Mouse (Mus musculus) stomach, postnatal 0 days (tissue): ENCODE results near the gene Ninj1. TPM values are rescaled to one million over a fixed set of nuclear protein-coding genes. Genes with fewer than 3 reads are reported as not detected.

Source experiments
- ATAC-seq: fragments of 200-750 bp; cut with Nextera tagmentation; 2 replicates; pipeline ENCODE4 v1.8.0; 2017; ENCODE audit not compliant: low FRiP score, low TSS enrichment
- DNase-seq: peaks from one replicate; pipeline ENCODE4 v3.0.0-alpha.2; 2016; ENCODE audit warnings: low spot score
- H3K27ac ChIP-seq: fragments of 300-500 bp; sonication (generic); replicated peaks from 2 replicates; pipeline ENCODE4 v1.5.1; 2014; ENCODE audit warnings: mild to moderate bottlenecking, control low read depth
- H3K27me3 ChIP-seq: fragments of 300-500 bp; sonication (generic); 2 replicates; pipeline ENCODE4 v1.6.1; 2014; ENCODE audit warnings: low read length; ENCODE audit not compliant: control insufficient read depth, insufficient read depth
- H3K36me3 ChIP-seq: fragments of 300-500 bp; sonication (generic); 2 replicates; pipeline ENCODE4 v1.6.1; 2014; ENCODE audit warnings: low read length, mixed read lengths; ENCODE audit not compliant: control insufficient read depth, insufficient read depth
- H3K4me1 ChIP-seq: fragments of 300-500 bp; sonication (generic); replicated peaks from 2 replicates; pipeline ENCODE4 v1.6.1; 2014; ENCODE audit warnings: antibody characterized with exemption; ENCODE audit not compliant: control insufficient read depth, insufficient read depth
- H3K4me2 ChIP-seq: fragments of 300-500 bp; sonication (generic); replicated peaks from 2 replicates; pipeline ENCODE4 v1.6.1; 2014; ENCODE audit warnings: low read depth, mild to moderate bottlenecking, control low read depth, moderate library complexity
- H3K4me3 ChIP-seq: fragments of 300-500 bp; sonication (generic); 2 replicates; pipeline ENCODE4 v1.5.1; 2014; ENCODE audit warnings: low read depth, low read length, control low read depth
- H3K9ac ChIP-seq: fragments of 300-500 bp; sonication (generic); 2 replicates; pipeline ENCODE4 v1.6.1; 2014; ENCODE audit warnings: mild to moderate bottlenecking, low read length, control low read depth, mixed read lengths
- H3K9me3 ChIP-seq: fragments of 300-500 bp; sonication (generic); 2 replicates; pipeline ENCODE4 v1.6.1; 2016; ENCODE audit warnings: low read length; ENCODE audit not compliant: control insufficient read depth
- CTCF ChIP-seq: IDR thresholded peaks from 2 replicates; pipeline ENCODE4 v1.5.1; 2016; ENCODE audit warnings: antibody characterized with exemption, low read depth, mild to moderate bottlenecking, moderate library complexity
- EP300 ChIP-seq: optimal IDR thresholded peaks from 2 replicates; pipeline ENCODE3; 2016; ENCODE audit warnings: antibody characterized with exemption
- WGBS: fragments of 180-500 bp; shearing (Covaris S2); extraction: QIAGEN DNeasy Blood & Tissue Kit; methylation state at CpG from one replicate; pipeline ENCODE4 v1.1.7; 2014; 5-methylcytosine and 5-hydroxymethylcytosine counted together
- polyA plus RNA-seq: library from polyadenylated mRNA; unstranded; fragments of >200 nt; fragmentation: Nextera tagmentation; extraction: Ambion mirVana; gene quantifications from 2 replicates; pipeline ENCODE4 v1.2.1, GENCODE M21; 2015

Gene Ninj1
- polyA plus RNA-seq, 1 experiment from 2014 or later, result 76.3 TPM

- Histone ChIP-seq H3K27me3 (no peaks in the 10 kb centered on the region), H3K4me1 (no peaks in the 10 kb centered on the region), H3K9me3 (no peaks in the 10 kb centered on the region), H3K4me3 (no peak overlapping the region), H3K9ac (no peak overlapping the region), H3K36me3 (peaks cover 12% of the 10 kb centered on the region; the same call in 1 of the 2 replicates), H3K4me2 (no peak overlapping the region), H3K27ac (no peak overlapping the region)
- ATAC-seq (peak; percentile 75), DNase-seq (peak; percentile 88)
- TF ChIP-seq EP300 (no peak), CTCF (peak; percentile 95)
- 43% methylated on average over 13 of the region's 13 CpGs for WGBS
Observed at GRCm38 (mm10) chr13:49205381-49205998, 18.2 kb downstream of the Ninj1 start.

GRCm38 (mm10) chr13:49206341-49206740, 19.1 kb downstream of the Ninj1 start:
- DNase-seq (no peak), ATAC-seq (no peak)
- Histone ChIP-seq H3K27ac (no peak overlapping the region), H3K4me3 (no peak overlapping the region), H3K4me1 (no peaks in the 10 kb centered on the region), H3K4me2 (no peak overlapping the region), H3K9ac (no peak overlapping the region), H3K36me3 (peaks cover 12% of the 10 kb centered on the region; the same call in 1 of the 2 replicates), H3K27me3 (no peaks in the 10 kb centered on the region), H3K9me3 (no peaks in the 10 kb centered on the region)
- no peak for TF ChIP-seq CTCF
- TF ChIP-seq EP300, result no peak
- 97% methylated on average over 2 of the region's 2 CpGs for WGBS

DNA sequence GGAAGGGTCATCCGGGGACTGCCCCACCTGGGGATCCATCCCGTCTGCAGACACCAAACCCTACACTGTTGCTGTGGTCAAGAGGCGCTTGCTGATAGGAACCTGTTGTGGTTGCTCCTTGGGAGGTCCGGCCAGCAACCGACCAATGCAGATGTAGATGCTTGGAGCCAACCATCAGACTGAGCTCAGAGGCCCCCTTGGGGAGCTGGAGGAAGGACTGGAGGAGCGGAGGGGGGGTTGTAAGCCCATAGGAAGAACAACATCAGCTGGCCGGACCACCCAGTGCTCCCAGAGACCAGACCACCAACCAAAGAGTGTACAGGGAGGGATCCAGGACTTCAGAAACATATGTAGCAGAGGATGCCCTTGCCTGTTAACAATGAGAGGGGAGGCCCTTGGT, 22.0 kb downstream of the Ninj1 start:
- H3K4me2 ChIP-seq, result no peak overlapping the region
- no peak overlapping the region for H3K9ac ChIP-seq
- no peaks in the 10 kb centered on the region for H3K27me3 ChIP-seq
- 61% methylated on average over 7 of the region's 7 CpGs for WGBS
- DNase-seq (no peak), ATAC-seq (no peak)
- no peaks in the 10 kb centered on the region for H3K4me1 ChIP-seq
- H3K27ac ChIP-seq, result no peak overlapping the region
- TF ChIP-seq CTCF (no peak), EP300 (no peak)
- H3K9me3 ChIP-seq, result no peaks in the 10 kb centered on the region
- peaks cover 12% of the 10 kb centered on the region; the same call in 1 of the 2 replicates for H3K36me3 ChIP-seq
- H3K4me3 ChIP-seq, result no peak overlapping the region

- no peaks in the 10 kb centered on the region for H3K36me3 ChIP-seq
- H3K27me3 ChIP-seq, result no peaks in the 10 kb centered on the region
- H3K4me2 ChIP-seq, result no peak overlapping the region
- H3K9ac ChIP-seq, result no peak overlapping the region
- ATAC-seq (no peak), DNase-seq (no peak)
- no peak for TF ChIP-seq EP300
- no peak for TF ChIP-seq CTCF
- no peak overlapping the region for H3K27ac ChIP-seq
- 88% methylated on average over 4 of the region's 4 CpGs for WGBS
- no peak overlapping the region for H3K4me3 ChIP-seq
- peaks cover 12% of the 10 kb centered on the region for H3K4me1 ChIP-seq
- H3K9me3 ChIP-seq, result no peaks in the 10 kb centered on the region
Observed at GRCm38 (mm10) chr13:49212711-49213500, 25.6 kb downstream of the Ninj1 start.

DNA sequence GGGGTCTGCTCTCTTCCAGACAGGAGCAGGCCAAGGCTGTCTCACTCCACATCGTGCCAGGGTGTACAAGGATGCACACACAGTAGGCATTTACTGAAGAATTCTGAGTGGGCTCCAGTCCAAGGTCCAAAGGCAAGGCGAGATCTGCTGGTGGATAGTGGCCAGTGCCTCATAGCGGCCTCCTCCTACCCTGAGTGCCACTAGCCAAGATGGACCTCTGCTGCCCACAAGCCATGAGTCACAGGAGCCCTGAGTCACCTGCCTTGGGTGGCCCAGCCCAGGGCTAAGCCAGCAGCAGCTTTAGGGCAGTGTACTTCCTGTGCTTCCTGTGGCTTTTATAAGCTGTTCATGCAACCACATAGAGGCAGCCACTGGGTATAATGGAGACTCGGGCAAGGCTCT, 26.2 kb downstream of the Ninj1 start:
- Histone ChIP-seq H3K4me2 (no peak overlapping the region), H3K36me3 (no peaks in the 10 kb centered on the region), H3K27ac (peak overlapping the region; percentile 40; the same call in 1 of the 2 replicates), H3K4me1 (peaks cover 12% of the 10 kb centered on the region), H3K4me3 (no peak overlapping the region), H3K9ac (no peak overlapping the region), H3K9me3 (no peaks in the 10 kb centered on the region), H3K27me3 (no peaks in the 10 kb centered on the region)
- ATAC-seq (peak; percentile 84), DNase-seq (peak; percentile 81)
- WGBS, result 52% methylated on average over 4 of the region's 4 CpGs
- TF ChIP-seq EP300 (no peak), CTCF (no peak)

DNA sequence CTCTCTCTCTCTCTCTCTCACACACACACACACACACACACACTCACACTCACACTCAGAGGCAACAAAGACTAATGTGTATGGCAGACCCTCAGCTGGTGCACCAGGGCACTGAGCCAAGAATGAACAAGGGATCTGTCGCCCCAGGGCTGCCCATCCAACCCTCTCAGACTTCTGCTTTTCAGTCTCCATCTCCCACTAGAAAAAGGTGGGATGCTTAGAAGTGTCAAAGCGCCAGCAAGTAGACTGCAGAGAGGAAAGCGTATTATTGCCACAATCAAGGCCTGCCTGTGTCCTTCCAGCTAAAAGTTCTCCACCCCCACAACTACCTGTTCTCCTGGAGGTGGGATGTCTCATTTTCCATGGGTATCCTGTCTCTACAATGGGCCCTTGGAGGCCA, 27.2 kb downstream of the Ninj1 start:
- Histone ChIP-seq H3K9me3 (no peaks in the 10 kb centered on the region), H3K27ac (no peak overlapping the region), H3K4me3 (no peak overlapping the region), H3K36me3 (no peaks in the 10 kb centered on the region), H3K4me2 (peak overlapping the region; percentile 74), H3K27me3 (no peaks in the 10 kb centered on the region), H3K9ac (no peak overlapping the region), H3K4me1 (peaks cover 12% of the 10 kb centered on the region)
- no peak for DNase-seq
- no peak for TF ChIP-seq CTCF
- TF ChIP-seq EP300, result no peak
- 69% methylated on average over 3 of the region's 3 CpGs for WGBS
- no peak for ATAC-seq
